Mouse (Mus musculus) thymus, postnatal 14 days (tissue): ENCODE results near the gene Mnat1.

Experiments used
- DNase-seq: peaks from one replicate; pipeline ENCODE4 v3.0.0; 2021

Mnat1 gene

DNA sequence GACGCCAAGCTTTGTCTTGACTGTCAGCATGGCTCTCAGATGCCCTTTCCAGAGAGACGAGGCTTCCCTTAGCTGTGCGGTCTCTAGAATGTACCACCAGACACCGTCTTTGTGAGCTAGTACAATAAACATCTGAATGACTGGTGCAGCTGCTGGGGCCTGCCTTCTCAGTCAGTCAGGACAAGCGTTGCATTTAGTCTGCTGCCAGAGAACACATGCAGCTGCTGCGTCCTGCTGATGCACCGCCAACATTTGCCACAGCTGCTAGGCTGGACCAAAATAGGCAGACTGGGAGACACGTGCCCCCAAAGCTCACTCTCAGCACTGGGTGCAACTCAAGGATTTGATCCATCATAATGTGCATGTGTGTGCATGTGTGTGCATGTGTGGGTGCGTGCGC is 118.4 kb downstream of the Mnat1 start:
- DNase-seq, result no peak

DNA sequence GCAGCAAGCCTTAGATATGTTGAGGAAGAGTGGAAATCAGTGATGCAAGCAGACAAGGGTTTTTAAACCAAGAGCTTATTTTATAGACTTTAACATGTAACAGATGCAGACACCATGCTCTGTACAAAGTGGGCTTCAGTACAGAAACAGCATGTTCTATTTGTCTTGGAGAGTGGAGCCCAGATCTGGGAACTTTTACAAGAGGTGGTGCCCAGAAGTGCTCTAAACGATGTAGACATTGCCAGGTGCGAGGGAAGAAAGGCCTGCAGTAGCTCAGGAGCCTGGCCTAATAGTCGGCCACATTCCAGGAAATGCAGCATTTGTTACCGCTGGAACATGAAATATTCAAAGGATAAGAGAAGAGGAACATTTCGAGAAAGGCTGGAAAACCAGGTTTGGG is 122.2 kb downstream of the Mnat1 start:
- no peak for DNase-seq

DNA sequence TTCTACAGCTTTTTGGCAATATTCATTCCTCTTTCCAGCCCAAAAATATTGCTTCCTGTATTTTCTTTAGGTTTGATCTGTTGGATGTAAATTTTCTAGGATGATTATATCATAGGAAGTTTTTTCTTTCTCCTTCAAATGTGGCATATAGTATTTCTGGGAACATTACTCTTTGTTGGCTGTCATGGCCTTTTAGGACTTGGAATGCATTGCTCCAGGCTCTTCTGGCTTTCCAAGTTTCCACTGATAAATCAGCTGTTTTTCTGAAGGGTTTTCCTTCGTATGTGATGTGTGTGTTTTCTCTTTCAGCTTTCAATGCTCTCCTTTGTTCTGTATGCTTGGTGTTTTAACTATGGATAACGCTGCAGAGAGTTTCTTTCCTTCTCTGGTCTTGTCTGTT is 131.5 kb downstream of the Mnat1 start:
- no peak for DNase-seq

DNA sequence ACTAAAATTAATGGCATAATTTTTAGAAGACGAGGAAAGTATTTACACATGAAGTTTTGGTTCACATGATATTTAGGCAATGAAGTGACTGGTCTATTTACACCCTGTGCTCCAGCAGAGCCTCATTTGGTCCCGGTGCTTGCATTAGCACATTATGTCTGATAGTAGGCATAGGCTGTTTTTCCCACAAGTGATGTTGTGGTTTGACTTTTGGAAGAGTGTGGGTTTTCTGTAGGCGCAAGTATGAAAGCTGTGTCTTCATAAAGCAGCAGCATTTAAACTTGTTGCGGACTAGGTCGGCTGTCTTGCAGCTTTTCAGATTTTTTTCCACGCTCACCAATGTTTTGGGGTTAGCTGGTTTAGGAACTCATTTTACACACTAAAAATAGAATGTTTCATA is 135.8 kb downstream of the Mnat1 start:
- DNase-seq, result no peak

DNA sequence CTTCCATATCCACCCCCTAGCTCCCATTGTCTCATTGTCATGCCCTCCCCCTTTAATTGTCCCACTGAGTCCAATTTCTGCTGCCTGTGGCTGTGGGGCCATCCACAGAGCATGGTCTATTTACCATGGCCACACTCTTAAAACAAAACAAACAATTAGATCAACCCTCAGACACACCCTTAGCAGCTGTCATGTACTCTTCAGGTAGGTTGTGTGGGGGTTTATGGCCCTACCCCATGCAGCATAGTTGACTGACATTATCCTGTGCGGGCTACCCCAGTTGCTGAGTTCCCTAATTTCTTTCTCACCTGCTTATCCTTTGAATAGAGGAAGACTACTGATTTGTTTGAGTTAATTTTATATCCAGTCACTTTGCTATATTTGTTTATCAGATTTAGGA is 136.8 kb downstream of the Mnat1 start:
- no peak for DNase-seq

DNA sequence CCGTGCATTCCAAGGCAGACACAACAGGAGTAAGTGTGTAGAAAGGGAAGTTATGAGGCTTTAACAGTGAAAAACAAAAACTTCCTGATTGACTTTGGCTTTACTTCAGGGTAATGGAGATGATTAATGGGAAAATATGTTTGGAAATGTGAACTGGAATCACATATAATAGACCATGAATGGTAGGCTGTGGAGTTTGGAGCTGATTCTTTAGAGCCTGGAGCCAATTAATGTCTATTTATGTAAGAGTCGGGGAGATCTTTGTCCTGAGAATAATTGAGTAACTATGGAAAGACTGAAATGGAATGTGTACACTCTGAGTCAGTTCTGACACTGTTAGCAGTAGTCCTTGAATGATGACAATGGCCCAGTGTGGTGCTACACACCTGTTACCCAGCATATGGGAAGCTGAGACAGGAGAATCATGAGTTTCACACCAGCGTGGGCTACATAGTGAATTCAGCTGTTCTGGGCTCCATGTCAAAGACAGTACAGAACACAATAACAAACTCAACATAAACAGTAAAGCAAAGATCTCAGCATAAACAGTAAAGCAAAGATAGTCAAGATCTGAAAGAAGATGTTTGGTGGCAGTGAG is 142.0 kb downstream of the Mnat1 start:
- no peak for DNase-seq

DNA sequence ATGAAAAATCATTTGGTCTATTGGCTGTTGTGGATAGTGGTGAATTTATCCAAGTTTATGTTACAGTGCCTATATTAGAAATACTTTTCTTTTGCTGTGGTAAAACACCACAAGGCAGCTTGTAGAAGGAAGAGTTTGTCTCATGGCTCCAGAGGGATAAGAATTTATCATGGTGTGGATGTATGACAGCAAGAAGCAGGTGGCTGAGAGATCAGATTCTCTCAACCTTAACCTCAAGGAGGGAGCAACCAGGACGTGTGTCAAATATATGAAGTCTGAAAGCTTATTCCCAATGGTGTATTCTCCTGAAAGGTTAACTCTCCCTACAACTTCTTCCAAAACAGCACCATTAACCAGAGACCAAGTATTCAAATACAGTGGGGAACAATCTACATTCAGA is 143.1 kb downstream of the Mnat1 start:
- no peak for DNase-seq

DNA sequence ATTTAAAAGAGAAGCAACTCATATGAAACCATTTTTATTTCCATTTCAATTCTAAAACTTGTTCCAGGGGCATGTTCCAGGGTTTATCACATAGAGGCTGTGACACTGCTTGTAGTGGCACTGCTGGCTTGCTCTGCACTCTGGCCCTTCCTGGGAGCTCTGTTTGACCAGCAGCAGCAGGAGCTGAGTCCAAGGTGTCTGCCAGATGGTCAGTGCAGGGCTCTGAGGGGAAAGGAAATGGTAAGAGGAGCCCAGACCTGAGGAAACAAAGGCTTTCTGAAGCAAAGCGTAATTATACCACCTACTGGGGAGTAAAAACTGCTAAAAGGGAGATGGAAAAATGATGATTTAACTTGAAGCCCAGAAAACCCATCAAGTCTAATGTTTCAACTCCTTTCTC is 145.0 kb downstream of the Mnat1 start:
- no peak for DNase-seq

DNA sequence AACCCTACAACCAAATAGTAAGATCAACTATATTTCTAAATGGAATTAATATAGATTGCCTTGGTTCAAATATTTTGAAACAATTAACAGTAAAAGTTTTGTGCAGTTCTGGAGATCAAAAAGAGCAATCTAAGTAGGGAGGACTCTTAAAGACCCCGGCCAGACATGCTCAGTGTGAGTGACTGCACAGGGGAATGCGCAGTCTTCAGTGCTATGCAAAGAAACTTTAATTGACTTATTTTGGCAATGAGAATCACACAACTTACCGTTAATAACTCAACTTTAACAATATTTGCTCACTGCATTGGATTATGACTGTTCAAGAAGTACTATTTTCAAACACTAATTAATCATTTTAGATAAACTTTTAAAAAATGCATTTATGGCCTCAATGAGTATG is 146.0 kb downstream of the Mnat1 start:
- no peak for DNase-seq

DNA sequence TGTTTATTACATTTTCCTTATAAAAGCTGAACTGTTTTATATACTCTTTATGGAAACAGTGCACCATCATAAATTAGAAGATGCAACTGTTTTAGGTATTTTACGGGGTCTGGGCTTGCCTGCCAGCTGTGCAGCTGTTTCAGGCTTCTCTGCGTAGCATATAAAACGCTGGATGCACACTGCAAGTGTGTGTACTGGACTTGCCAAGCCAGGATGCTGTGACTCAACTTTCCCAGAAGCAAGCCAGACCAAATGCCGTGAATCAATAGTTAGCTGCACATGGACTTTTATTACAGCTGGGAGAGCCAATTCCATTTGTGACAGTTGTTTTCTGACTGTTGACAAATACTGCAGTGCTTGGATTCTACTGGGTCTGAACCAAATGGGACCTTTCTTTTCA is 146.4 kb downstream of the Mnat1 start:
- DNase-seq, result no peak

DNA sequence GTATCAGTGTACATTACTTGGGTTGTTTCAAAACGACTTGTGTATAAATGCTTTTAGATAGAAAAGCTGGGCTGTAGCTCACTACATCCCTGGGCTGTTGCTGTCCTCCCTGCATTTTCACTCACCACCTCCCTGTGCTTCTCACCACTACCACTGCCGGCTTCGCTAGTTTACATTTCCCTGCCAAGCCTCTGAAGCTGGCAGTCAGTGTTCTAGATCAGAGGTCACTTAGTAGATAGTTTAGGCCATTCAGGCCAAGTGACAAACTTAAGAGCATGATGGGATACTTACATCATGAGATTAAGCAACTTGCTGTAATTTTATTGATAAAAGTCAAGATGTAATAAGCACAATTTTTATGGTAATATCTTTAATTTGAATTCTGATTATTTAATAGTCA is 151.4 kb downstream of the Mnat1 start:
- no peak for DNase-seq

DNA sequence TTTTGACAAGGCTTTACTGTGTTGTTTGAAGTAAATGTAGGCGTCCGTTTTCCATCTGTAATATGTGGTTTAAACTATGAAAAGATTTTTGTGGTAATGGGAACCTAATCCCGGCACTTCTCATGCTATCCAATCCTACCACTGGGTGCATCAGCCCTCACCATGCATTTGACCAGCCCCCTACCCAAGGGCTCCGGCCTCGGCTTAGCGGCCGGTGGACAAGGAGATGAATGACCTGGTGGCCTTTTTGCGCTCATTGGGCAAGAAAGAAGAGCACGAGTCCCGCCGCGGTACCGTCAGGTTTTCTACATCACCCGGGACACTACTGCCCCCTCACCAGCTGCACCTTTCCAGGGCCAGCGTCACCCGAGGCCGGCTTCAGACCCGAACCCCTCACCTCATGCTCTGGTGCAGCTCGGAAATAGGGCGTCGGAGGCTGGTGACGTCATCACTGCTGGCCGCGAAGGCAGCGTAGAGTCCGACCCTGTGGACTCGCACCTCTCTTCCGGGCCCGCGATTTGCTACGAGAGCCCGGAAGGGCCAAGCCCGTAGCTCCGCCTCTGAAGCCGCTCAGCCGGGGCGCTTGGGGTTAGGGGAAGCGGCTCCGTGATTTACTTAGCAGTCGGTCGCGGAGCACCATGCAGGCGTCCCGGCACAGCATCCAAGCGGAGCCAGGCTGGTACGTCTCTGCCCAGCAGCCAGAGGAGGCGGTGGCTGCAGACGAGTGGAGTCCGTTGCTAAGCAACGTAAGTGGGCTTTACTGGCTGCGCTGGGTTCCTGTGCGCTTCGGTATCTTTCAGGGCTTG is 163.0 kb downstream of the Mnat1 start, which contains the start of the genes Trmt5 and Slc38a6:
Trmt5 (minus strand) TSS at position 424 of the 806 bp plus-strand sequence.
Slc38a6 (plus strand) TSS at position 493 of the 806 bp plus-strand sequence.
- peak; percentile 90 for DNase-seq

DNA sequence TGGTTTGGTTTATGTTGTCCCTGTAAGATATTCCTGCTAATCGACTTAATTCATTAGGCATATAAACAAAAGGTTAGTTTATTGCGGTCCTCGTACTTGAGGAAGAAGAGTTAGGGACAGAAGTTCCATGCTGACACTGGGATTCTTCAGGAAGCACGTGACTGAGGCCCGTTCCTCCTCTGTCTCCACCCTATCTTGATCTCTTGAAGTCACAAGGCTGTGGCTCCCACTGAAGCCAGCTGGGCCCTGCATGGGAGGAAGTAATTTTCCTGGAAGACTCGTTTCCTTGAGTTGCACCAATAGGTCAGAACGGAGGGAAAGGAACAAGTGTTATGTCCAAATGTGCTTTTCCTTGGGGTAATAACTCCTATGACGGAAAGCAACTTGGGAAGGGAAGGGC is 164.1 kb downstream of the Mnat1 start:
- DNase-seq, result no peak

DNA sequence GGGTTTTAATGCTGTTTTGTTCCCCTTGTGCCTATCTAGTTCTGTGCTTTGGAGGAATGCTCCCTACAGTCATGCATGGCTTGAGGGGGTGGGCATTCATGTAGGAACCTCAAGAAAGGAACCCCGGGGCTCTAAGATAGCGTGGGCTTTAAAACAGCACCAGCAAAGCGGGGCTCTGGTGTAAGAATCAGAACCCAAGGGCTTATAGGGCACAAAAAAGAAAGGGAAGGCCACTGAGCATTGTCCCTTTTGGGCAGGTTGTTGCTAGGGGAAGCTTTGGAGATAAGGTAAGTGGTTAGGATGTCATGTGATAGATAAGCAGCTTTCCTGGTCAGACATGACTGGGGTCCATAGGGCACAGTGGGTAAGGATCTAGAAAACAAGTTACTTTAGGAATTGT is 165.1 kb downstream of the Mnat1 start:
- DNase-seq, result no peak

DNA sequence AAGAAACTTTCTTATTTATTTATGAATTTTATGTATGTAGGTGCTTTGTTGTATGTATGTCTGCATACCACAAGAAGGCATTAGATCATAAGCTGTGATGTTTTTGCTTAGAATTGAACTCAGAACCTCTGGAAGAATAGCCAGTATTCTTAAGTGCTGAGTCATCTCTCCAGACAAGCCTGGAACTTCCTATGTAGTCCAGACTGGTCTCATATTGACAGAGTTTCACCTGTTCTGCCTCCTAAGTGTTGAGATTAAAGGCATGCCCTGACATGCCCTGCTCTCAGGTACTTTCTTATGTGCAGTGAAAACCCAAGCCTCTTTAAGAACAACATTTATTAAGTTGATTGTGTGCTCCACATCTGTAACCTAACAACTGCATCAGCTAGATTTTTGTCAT is 171.4 kb downstream of the Mnat1 start:
- DNase-seq, result no peak

DNA sequence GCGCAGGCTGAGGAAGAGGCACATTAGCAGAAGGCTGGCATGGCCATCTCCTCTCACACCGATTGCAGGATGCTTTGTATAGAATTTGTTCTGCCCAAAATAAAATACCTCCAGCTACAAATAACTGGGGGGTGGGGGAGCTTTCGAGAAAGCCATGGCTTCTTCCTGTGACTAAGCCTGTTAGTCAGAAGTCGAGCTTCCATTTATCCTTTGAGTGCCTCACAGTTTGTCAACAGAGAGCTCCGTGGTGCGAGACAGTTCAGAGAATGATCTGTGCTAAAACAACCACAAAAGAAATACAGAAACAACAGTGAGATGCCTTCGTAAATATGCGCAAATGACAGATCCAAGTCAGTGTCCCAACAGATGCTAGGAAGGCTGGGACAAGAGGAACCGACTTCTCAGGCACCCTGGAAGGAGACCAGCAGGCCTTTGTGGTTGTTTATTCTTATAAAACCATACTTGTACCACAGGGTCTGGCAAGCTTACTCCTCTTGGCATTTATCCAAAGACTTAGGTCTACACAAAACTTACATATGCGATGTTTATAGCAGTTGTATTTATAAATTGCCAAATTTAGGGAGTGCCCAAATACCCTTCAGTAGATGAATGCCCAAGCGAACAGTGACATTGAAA is 172.1 kb downstream of the Mnat1 start:
- no peak for DNase-seq

DNA sequence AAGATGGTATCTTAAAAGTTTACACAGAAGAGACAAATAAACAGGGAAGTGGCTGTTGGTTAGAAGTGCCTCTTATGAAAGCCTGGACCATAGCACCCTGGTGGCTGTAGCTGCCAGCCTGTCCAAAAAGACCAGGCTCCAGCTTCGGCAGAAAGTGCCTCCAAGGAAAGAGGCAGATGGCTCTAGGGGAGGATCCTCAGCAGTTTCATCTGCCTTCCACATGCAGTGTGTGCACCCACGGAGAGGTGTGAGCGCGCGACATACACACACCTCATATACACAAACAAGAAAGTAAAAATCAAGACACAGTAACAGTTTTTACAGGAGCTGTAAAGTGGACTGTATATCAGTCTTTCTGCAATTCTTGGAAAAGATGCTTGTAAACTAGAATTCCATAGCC is 175.1 kb downstream of the Mnat1 start:
- DNase-seq, result no peak

DNA sequence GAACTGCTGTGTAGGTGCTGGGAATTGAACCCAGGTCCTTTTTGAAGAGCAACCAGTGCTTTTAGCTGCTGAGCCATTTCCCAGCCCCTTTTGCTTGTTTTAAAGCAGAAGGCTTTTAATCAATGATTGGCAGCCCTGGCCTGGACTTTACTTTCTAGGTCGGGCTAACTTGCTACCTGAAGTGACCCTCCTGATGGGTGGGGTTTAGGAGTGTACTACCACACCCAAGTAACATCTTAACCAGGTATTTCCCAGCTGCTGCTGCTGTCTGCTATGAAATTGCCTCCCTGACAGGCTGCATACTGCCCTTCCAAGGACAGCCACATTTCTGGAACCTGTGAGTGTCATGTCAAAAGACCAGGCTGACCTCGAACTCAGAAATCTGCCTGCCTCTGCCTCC is 177.0 kb downstream of the Mnat1 start:
- no peak for DNase-seq

DNA sequence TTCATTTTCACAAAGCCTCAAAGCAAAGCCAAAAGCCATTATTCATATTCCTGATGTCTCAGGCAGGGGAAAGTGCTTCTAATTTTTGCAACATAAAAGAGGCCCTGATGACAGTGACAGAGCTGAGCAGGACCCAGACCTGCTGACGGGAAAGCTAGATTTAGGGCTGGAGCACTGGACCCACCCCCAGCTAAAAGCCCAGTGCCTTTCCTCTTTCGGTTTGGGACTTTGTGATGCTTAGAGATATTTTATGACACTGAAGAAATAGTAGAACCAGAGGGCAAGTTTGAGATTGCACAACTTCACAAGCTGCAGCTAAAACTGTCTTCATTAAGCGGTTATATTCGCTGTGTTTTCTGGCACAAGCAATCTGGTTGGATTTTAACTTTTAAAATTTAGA is 181.1 kb downstream of the Mnat1 start:
- no peak for DNase-seq

DNA sequence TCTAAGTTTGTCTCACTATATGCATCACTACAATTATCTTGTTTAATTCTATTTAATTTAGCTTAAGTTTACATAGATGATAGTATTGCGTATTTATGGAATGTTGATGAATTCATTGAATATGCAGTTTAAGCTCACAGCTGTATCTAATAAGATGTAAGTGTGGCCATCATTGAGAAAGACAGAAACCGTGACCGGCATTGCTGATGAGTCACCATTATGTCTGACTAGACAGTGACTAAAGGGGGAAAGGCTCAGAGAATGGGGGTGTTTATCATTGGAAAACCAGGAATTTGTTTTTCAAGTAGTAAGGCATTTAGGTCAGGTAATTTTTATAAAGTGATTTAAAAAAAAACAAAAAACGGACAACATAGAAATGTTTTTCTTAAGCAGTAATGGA is 184.2 kb downstream of the Mnat1 start:
- DNase-seq, result no peak

DNA sequence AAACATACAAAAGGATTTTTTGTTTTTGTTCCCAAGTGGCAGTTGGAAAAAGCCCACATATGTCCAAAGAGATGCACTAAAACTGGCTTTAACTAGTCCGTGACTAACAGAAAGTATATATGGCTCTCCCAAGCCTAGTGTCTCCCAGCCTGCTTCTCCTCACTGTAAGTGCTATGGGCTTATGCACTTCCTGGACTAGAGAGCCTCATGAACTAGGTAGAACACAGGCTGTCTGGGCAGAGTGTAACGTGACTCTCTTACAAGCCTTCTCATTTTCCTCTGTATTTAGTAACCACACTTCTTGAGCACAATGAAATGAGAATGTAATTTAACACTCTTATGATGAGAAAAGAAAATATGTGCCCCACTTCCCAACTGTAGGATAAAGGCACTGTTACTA is 185.2 kb downstream of the Mnat1 start:
- no peak for DNase-seq

DNA sequence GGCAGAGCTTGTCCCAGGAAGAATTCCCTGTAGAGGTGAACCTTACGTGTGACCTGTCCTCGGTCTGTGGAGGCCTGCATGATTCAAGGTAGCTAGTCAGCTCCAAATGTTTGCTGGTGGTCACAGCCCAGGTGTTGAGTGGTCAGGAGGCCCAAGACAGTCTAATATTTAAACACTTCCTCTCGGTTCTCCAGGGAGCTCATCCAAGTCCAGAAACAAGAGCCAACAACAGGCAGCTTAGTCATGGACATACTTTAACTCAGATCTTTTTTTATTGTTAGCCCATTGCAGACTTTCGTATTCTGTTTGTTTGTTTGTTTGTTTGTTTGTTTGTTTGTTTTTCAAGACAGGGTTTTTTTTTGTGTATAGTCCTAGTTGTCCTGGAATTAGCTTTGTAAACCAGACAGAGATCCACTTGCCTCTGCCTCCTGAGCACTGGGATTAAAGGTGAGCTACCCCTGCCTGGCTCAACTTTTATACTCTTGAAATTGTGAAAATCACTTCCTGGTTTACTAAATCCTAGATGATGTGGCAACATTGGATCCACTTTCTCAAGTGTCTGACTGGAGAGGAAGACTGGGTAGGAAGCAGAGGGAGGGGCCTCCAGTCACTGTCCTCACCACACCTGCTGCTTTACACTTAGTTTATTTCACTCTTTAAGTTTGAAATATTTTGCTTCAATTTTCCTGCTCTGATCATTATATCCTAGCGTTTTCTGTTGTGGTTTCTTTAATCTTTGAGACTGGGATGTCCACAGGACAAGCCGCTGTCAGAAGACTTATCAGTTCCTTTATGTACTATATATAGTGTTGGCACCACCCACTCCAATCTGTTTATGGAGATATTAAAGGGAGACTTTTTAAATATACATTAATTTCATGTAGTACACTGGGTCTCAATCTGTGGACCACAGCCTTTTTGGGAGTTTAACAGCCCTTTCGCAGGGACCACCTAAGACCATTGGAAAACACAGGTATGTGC is 194.5 kb downstream of the Mnat1 start:
- DNase-seq, result no peak
